Mouse (Mus musculus) ES-E14 (cell line): ENCODE measurements around the gene Myo16.

Source experiments
- HCFC1 ChIP-seq: IDR thresholded peaks from 2 replicates; pipeline ENCODE4 v1.6.1; 2012; ENCODE audit warnings: low read length, inconsistent platforms, borderline replicate concordance; ENCODE audit not compliant: insufficient read depth
- MAFK ChIP-seq: IDR thresholded peaks from 2 replicates; pipeline ENCODE4 v1.6.1; 2014; ENCODE audit warnings: mild to moderate bottlenecking, low read depth, low read length, inconsistent platforms; ENCODE audit not compliant: insufficient read depth
- ZNF384 ChIP-seq: IDR thresholded peaks from 2 replicates; pipeline ENCODE4 v1.6.1; 2012; ENCODE audit warnings: low read depth, low read length, inconsistent platforms

DNA sequence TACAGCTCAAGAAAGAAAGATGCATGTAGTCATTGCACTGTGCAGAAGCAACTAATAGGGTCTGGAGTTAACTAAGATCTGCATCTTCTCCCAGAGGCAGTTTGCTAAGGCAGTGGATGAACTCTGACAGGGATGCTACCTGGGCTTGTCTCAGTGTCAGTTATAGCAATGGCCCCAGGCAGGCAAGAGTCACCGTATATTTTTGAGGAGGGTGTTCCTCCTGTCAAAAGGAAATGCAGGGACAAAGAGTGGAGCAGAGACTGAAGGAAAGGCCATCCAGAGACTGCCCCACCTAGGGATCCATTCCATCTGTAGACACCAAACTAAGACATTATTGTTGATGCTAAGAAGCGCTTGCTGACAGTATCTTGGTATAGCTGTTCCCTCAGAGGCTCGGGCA is 7.4 kb downstream of the Myo16 start:
- TF ChIP-seq HCFC1: no peak
- TF ChIP-seq ZNF384: no peak
- TF ChIP-seq MAFK: no peak
